Mouse (Mus musculus) small intestine, adult 10 weeks (tissue): ENCODE data around the gene Fam124a. TPM values are rescaled to one million over a fixed set of nuclear protein-coding genes. Genes with fewer than 3 reads are reported as not detected.

Source experiments
- polyA plus RNA-seq: library from polyadenylated mRNA; stranded (reverse); fragments of 350-450 nt; fragmentation: Illumina TruSeq; extraction: RNeasy Lipid Tissue Mini Kit (QIAGEN cat#74804); gene quantifications from one replicate; pipeline ENCODE4 v1.2.3, GENCODE M21; 2014; ENCODE audit warnings: low replicate concordance

Fam124a gene
- polyA plus RNA-seq: 1.4 TPM

GRCm38 (mm10) chr14:62555309-62555829 lies at the start of gene Fam124a:
Fam124a (plus strand) TSS chr14:62555737.

GRCm38 (mm10) chr14:62566821-62567220 lies 11.3 kb downstream of the Fam124a start, which contains the start of gene Gm4131:
Gm4131 (minus strand) TSS chr14:62566921.

Other genes starting within 250 kb of the Fam124a start
- gene Gucy1b2, start 99.4 kb upstream of the Fam124a start, polyA plus RNA-seq: not detected
- not detected for gene Gm4131, start 11.2 kb downstream of the Fam124a start, polyA plus RNA-seq
- gene Serpine3, start 107.9 kb downstream of the Fam124a start, polyA plus RNA-seq: not detected
- 54.0 TPM for gene Ints6, start 205.4 kb downstream of the Fam124a start, polyA plus RNA-seq